ENCODE assay signal across 14 mouse cellular contexts in the genomic region with DNA sequence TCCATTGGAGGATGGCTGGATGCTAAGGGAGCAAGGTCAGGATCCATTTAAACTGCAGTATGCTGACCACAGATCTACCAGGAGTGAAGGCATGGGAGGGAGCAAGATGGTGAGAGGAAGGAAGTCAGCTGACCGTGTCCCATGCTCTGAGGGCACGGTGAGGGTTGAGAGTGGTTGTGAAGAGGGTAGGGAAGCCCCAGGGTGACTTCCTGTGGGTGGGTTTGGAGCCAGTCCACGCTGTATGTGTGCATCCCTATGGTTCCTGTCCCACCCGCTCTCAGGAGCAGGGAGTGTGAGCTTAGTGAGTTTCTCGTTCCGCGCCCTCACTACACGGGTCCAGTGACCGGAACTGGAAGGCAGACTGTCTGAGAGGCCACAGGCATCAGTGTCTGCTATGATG. TPM values are rescaled to one million over a fixed set of nuclear protein-coding genes. Genes with fewer than 3 reads are reported as not detected.
DNase-seq lines count a peak whose midpoint lies in the region; ATAC-seq lines count a peak whose summit lies in the region.
"Had no signal": no experiment of that assay in that cellular context is flagged by ENCODE, and none has a peak within 500 bp of the region (broad histone marks: within the 10 kb centered on the region; RNA-seq: fewer than 3 reads in every experiment).

No protein-coding gene starts in this region.

- H3K27ac ChIP-seq in kidney, embryonic 15.5 days: no peak overlapping the region
- H3K27ac ChIP-seq in liver, embryonic 16.5 days (ENCODE audit: low read length): no peak overlapping the region
- H3K27ac ChIP-seq: liver, embryonic 15.5 days; neural tube, embryonic 15.5 days had no signal

- 57% methylated on average over 9 of the region's 9 CpGs for WGBS in kidney, embryonic 15.5 days
- WGBS in liver, embryonic 16.5 days (ENCODE audit: insufficient replicate concordance): 21% methylated on average over 9 of the region's 9 CpGs

- no peak overlapping the region for H3K9ac ChIP-seq in kidney, embryonic 15.5 days
- H3K9ac ChIP-seq in liver, embryonic 16.5 days (ENCODE audit: low read depth, low read length): no peak overlapping the region
- H3K9ac ChIP-seq: liver, embryonic 15.5 days; neural tube, embryonic 15.5 days had no signal

- H3K4me2 ChIP-seq in kidney, embryonic 15.5 days: no peak overlapping the region
- H3K4me2 ChIP-seq in liver, embryonic 16.5 days (ENCODE audit: low read depth, low read length): no peak overlapping the region
- H3K4me2 ChIP-seq: liver, embryonic 15.5 days; neural tube, embryonic 15.5 days had no signal

- H3K36me3 ChIP-seq in kidney, embryonic 15.5 days: peaks cover 14% of the 10 kb centered on the region
- no peaks in the 10 kb centered on the region for H3K36me3 ChIP-seq in liver, embryonic 16.5 days (ENCODE audit: control insufficient read depth, insufficient read depth)
- no peaks in the 10 kb centered on the region for H3K36me3 ChIP-seq in splenic B cell, adult 2 months (ENCODE audit: control insufficient read depth, insufficient read depth, low read length, poor library complexity, severe bottlenecking)

- peak; percentile 36 for DNase-seq in kidney, postnatal 10 days
- DNase-seq in right cerebral cortex, postnatal 10 days (ENCODE audit: low spot score in 2 of 2): peak; percentile 48 to 52
- no peak for DNase-seq in right cerebral cortex, postnatal 14 days
- DNase-seq in splenic B cell, adult 2 months (ENCODE audit: low read depth, low spot score): peak; percentile 26
- DNase-seq in Muller cell, postnatal 12 days (ENCODE audit: inconsistent ontology term): no peak
- DNase-seq: adrenal gland, postnatal 14 days; cerebellum, adult 11 months had no signal

- H3K4me1 ChIP-seq in kidney, embryonic 15.5 days: peaks cover 26% of the 10 kb centered on the region
- peaks cover 21% of the 10 kb centered on the region for H3K4me1 ChIP-seq in liver, embryonic 16.5 days (ENCODE audit: control insufficient read depth, low read depth, low read length)

- H3K4me3 ChIP-seq in kidney, embryonic 15.5 days (replicated peaks): no peak overlapping the region
- no peak overlapping the region for H3K4me3 ChIP-seq in liver, embryonic 16.5 days (ENCODE audit: low read depth, low read length)
- H3K4me3 ChIP-seq: liver, embryonic 15.5 days; neural tube, embryonic 15.5 days had no signal

- no peaks in the 10 kb centered on the region for H3K9me3 ChIP-seq in kidney, embryonic 15.5 days (replicated peaks)
- H3K9me3 ChIP-seq in liver, embryonic 16.5 days (replicated peaks; ENCODE audit: control insufficient read depth, low read length): no peaks in the 10 kb centered on the region
- H3K9me3 ChIP-seq: liver, embryonic 15.5 days; neural tube, embryonic 15.5 days had no signal

- H3K27me3 ChIP-seq in kidney, embryonic 15.5 days: no peaks in the 10 kb centered on the region
- H3K27me3 ChIP-seq in liver, embryonic 16.5 days (ENCODE audit: control insufficient read depth, insufficient read depth, low read depth, low read length): no peaks in the 10 kb centered on the region; the same call in 1 of the 2 replicates
- H3K27me3 ChIP-seq in splenic B cell, adult 2 months (ENCODE audit: control insufficient read depth, insufficient read depth, low read length, poor library complexity, severe bottlenecking): no peaks in the 10 kb centered on the region
- H3K27me3 ChIP-seq: neural tube, embryonic 15.5 days; Patski had no signal

- ATAC-seq in kidney, embryonic 15.5 days (replicated peaks; ENCODE audit: low FRiP score): no peak
- ATAC-seq in liver, embryonic 16.5 days (ENCODE audit: low read depth): peak; percentile 14; the same call in 1 of the 2 replicates
- ATAC-seq: forebrain, embryonic 14.5 days; midbrain, embryonic 16.5 days; Patski had no signal

RNA-seq across cellular contexts. Expression of gene Tmem86a, which starts 5.3 kb away (rescaled TPM):
- 28.1 and 30.2 TPM in 2 replicates for polyA plus RNA-seq in kidney, embryonic 15.5 days (2015; fragmentation: Nextera tagmentation; extraction: Ambion mirVana)
- 25.3 and 25.6 TPM in 2 replicates for polyA plus RNA-seq in liver, embryonic 16.5 days (2015; fragmentation: Nextera tagmentation; extraction: Ambion mirVana)

RNA-seq across cellular contexts. Expression of gene Spty2d1, which starts 47.5 kb away (rescaled TPM):
- 18.8 and 19.4 TPM in 2 replicates for polyA plus RNA-seq in kidney, embryonic 15.5 days (2015; fragmentation: Nextera tagmentation; extraction: Ambion mirVana)
- 12.1 and 12.6 TPM in 2 replicates for polyA plus RNA-seq in liver, embryonic 16.5 days (2015; fragmentation: Nextera tagmentation; extraction: Ambion mirVana)

Comparison
In these comparisons a context has a peak if more than half of its experiments do, and no peak if none do; other contexts are left out.
1. DNase-seq: peak in kidney, postnatal 10 days (single experiment), right cerebral cortex, postnatal 10 days (2 of 2) and splenic B cell, adult 2 months (single experiment); none in right cerebral cortex, postnatal 14 days (single experiment) and Muller cell, postnatal 12 days (single experiment).